Mouse (Mus musculus): ENCODE measurements around the gene Spata32. TPM values are rescaled to one million over a fixed set of nuclear protein-coding genes. Genes with fewer than 3 reads are reported as not detected.

The Spata32 gene
- polyA plus RNA-seq, 1 experiment = not detected

GRCm38 (mm10) chr11:103218517-103218901 is 277 bp upstream of the Spata32 start:
- TF ChIP-seq POLR2A (IDR thresholded peaks at IDR 0.05; ENCODE audit: borderline replicate concordance, extremely low read depth, low read depth, low read length) = no peak
- TF ChIP-seq CTCF (IDR thresholded peaks at IDR 0.05; ENCODE audit: insufficient read depth, low read length) = no peak
- no peak for DNase-seq
- WGBS = 24% methylated on average over 6 of the region's 6 CpGs
- H3K4me3 ChIP-seq (replicated peaks; ENCODE audit: extremely low read depth, low read depth, low read length) = no peak overlapping the region
- H3K4me1 ChIP-seq (ENCODE audit: control insufficient read depth, insufficient read depth, low read length) = peaks cover 4% of the 10 kb centered on the region; the same call in 1 of the 2 replicates

GRCm38 (mm10) chr11:103215355-103215754 is 2.9 kb downstream of the Spata32 start:
- DNase-seq = no peak
- WGBS = 53% methylated on average over 1 of the region's 1 CpGs
- no peak for TF ChIP-seq CTCF (IDR thresholded peaks at IDR 0.05; ENCODE audit: insufficient read depth, low read length)
- no peak for TF ChIP-seq POLR2A (IDR thresholded peaks at IDR 0.05; ENCODE audit: borderline replicate concordance, extremely low read depth, low read depth, low read length)
- peaks cover 4% of the 10 kb centered on the region; the same call in 1 of the 2 replicates for H3K4me1 ChIP-seq (ENCODE audit: control insufficient read depth, insufficient read depth, low read length)
- H3K4me3 ChIP-seq (replicated peaks; ENCODE audit: extremely low read depth, low read depth, low read length) = no peak overlapping the region

- Histone ChIP-seq H3K4me1 (ENCODE audit: control insufficient read depth, insufficient read depth, low read length) (peaks cover 4% of the 10 kb centered on the region; the same call in 1 of the 2 replicates), H3K4me3 (replicated peaks; ENCODE audit: extremely low read depth, low read depth, low read length) (no peak overlapping the region)
- no peak for DNase-seq
- 82% methylated on average over 5 of the region's 5 CpGs for WGBS
- TF ChIP-seq CTCF (IDR thresholded peaks at IDR 0.05; ENCODE audit: insufficient read depth, low read length) = no peak
- no peak for TF ChIP-seq POLR2A (IDR thresholded peaks at IDR 0.05; ENCODE audit: borderline replicate concordance, extremely low read depth, low read depth, low read length)
Measured at GRCm38 (mm10) chr11:103213712-103214111, 4.5 kb downstream of the Spata32 start.

- no peak overlapping the region for H3K4me3 ChIP-seq (replicated peaks; ENCODE audit: extremely low read depth, low read depth, low read length)
- TF ChIP-seq CTCF (IDR thresholded peaks at IDR 0.05; ENCODE audit: insufficient read depth, low read length) (no peak), POLR2A (IDR thresholded peaks at IDR 0.05; ENCODE audit: borderline replicate concordance, extremely low read depth, low read depth, low read length) (no peak)
- WGBS = 64% methylated on average over 8 of the region's 8 CpGs
- no peaks in the 10 kb centered on the region for H3K4me1 ChIP-seq (ENCODE audit: control insufficient read depth, insufficient read depth, low read length)
- no peak for DNase-seq
Measured at GRCm38 (mm10) chr11:103210291-103210690, 7.9 kb downstream of the Spata32 start.

GRCm38 (mm10) chr11:103208458-103208857 is 9.8 kb downstream of the Spata32 start, which contains the start of gene 1700023F06Rik:
TSS of gene 1700023F06Rik (minus strand) at chr11:103208558.
- 96% methylated on average over 3 of the region's 3 CpGs for WGBS
- no peak for DNase-seq
- H3K4me1 ChIP-seq (ENCODE audit: control insufficient read depth, insufficient read depth, low read length) = no peaks in the 10 kb centered on the region
- H3K4me3 ChIP-seq (replicated peaks; ENCODE audit: extremely low read depth, low read depth, low read length) = no peak within 1 kb of the TSS
- no peak for TF ChIP-seq POLR2A (IDR thresholded peaks at IDR 0.05; ENCODE audit: borderline replicate concordance, extremely low read depth, low read depth, low read length)
- TF ChIP-seq CTCF (IDR thresholded peaks at IDR 0.05; ENCODE audit: insufficient read depth, low read length) = no peak

GRCm38 (mm10) chr11:103206203-103206602 is 12.0 kb downstream of the Spata32 start:
- no peak for DNase-seq
- WGBS = 87% methylated on average over 6 of the region's 6 CpGs
- no peak for TF ChIP-seq CTCF (IDR thresholded peaks at IDR 0.05; ENCODE audit: insufficient read depth, low read length)
- TF ChIP-seq POLR2A (IDR thresholded peaks at IDR 0.05; ENCODE audit: borderline replicate concordance, extremely low read depth, low read depth, low read length) = no peak
- no peaks in the 10 kb centered on the region for H3K4me1 ChIP-seq (ENCODE audit: control insufficient read depth, insufficient read depth, low read length)
- H3K4me3 ChIP-seq (replicated peaks; ENCODE audit: extremely low read depth, low read depth, low read length) = no peak overlapping the region

- H3K4me1 ChIP-seq (ENCODE audit: control insufficient read depth, insufficient read depth, low read length) = no peaks in the 10 kb centered on the region
- DNase-seq = no peak
- no peak for TF ChIP-seq POLR2A (IDR thresholded peaks at IDR 0.05; ENCODE audit: borderline replicate concordance, extremely low read depth, low read depth, low read length)
- no peak for TF ChIP-seq CTCF (IDR thresholded peaks at IDR 0.05; ENCODE audit: insufficient read depth, low read length)
- no peak overlapping the region for H3K4me3 ChIP-seq (replicated peaks; ENCODE audit: extremely low read depth, low read depth, low read length)
Measured at GRCm38 (mm10) chr11:103202376-103202775, 15.9 kb downstream of the Spata32 start.

- no peak for DNase-seq
- 23% methylated on average over 6 of the region's 6 CpGs for WGBS
- Histone ChIP-seq H3K4me1 (ENCODE audit: control insufficient read depth, insufficient read depth, low read length) (no peaks in the 10 kb centered on the region), H3K4me3 (replicated peaks; ENCODE audit: extremely low read depth, low read depth, low read length) (no peak overlapping the region)
- TF ChIP-seq CTCF (IDR thresholded peaks at IDR 0.05; ENCODE audit: insufficient read depth, low read length) (no peak), POLR2A (IDR thresholded peaks at IDR 0.05; ENCODE audit: borderline replicate concordance, extremely low read depth, low read depth, low read length) (no peak)
Measured at GRCm38 (mm10) chr11:103201664-103202063, 16.6 kb downstream of the Spata32 start.

- no peak overlapping the region for H3K4me3 ChIP-seq (replicated peaks; ENCODE audit: extremely low read depth, low read depth, low read length)
- WGBS = 12% methylated on average over 59 of the region's 59 CpGs
- no peak for TF ChIP-seq CTCF (IDR thresholded peaks at IDR 0.05; ENCODE audit: insufficient read depth, low read length)
- no peak for TF ChIP-seq POLR2A (IDR thresholded peaks at IDR 0.05; ENCODE audit: borderline replicate concordance, extremely low read depth, low read depth, low read length)
Measured at GRCm38 (mm10) chr11:103198911-103199803, 19.1 kb downstream of the Spata32 start.

GRCm38 (mm10) chr11:103198339-103198738 is 19.9 kb downstream of the Spata32 start:
- DNase-seq = no peak
- H3K4me3 ChIP-seq (replicated peaks; ENCODE audit: extremely low read depth, low read depth, low read length) = no peak overlapping the region
- TF ChIP-seq CTCF (IDR thresholded peaks at IDR 0.05; ENCODE audit: insufficient read depth, low read length) = no peak
- no peak for TF ChIP-seq POLR2A (IDR thresholded peaks at IDR 0.05; ENCODE audit: borderline replicate concordance, extremely low read depth, low read depth, low read length)
- no peaks in the 10 kb centered on the region for H3K4me1 ChIP-seq (ENCODE audit: control insufficient read depth, insufficient read depth, low read length)
- WGBS = 14% methylated on average over 16 of the region's 16 CpGs

More at GRCm38 (mm10) chr11:103198911-103199803, 19.1 kb downstream of the Spata32 start:
- H3K4me1 ChIP-seq (ENCODE audit: control insufficient read depth, insufficient read depth, low read length) = no peaks in the 10 kb centered on the region
- DNase-seq = peak; percentile 31

Measured in lung, adult 2 months (tissue).